Comparison of ENCODE assay signal across 23 mouse cellular contexts in the genomic region with DNA sequence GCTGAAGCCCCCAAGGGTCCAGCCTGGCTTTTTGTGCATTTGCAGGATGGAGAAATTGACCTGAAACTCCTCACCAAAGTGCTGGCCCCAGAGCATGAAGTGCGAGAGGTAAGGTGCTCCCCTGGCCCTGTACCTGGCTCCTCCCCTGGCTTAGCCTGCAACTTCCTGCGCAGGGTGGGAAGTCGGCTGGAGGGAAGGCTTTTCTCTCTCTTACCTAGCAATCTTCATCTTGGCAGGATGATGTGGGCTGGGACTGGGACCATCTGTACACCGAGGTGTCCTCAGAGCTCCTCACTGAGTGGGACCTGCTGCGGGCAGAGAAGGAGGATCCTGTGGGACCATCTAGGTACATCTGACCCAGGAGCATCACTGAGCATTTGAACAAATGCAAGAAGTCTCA.
"Had no signal": no experiment of that assay in that cellular context is flagged by ENCODE, and none has a peak within 500 bp of the region (broad histone marks: within the 10 kb centered on the region; RNA-seq: fewer than 3 reads in every experiment).

No protein-coding gene starts in this region.

- H3K9me3 ChIP-seq: liver, embryonic 12.5 days; liver, embryonic 15.5 days; lung, embryonic 15.5 days; midbrain, embryonic 15.5 days; neural tube, embryonic 15.5 days had no signal

- DNase-seq: kidney, postnatal 25 days; left cerebral cortex, postnatal 4 days; liver; lung, adult 18-20 months; lung, postnatal 10 days; lung, postnatal 36 days; right cerebral cortex, adult 18-20 months; right cerebral cortex, postnatal 14 days; right cerebral cortex, postnatal 4 days; thymus, adult 2 months; thymus, postnatal 14 days; thymus, postnatal 4 days had no signal

- H3K27me3 ChIP-seq: limb, embryonic 13.5 days; liver, embryonic 15.5 days; lung, embryonic 15.5 days; midbrain, embryonic 15.5 days; neural tube, embryonic 15.5 days had no signal

- H3K4me1 ChIP-seq: liver, embryonic 15.5 days had no signal

- H3K36me3 ChIP-seq: liver, embryonic 12.5 days; liver, embryonic 15.5 days; lung, embryonic 15.5 days; midbrain, embryonic 15.5 days; neural tube, embryonic 15.5 days had no signal

- H3K4me3 ChIP-seq: limb, embryonic 13.5 days; liver, embryonic 12.5 days; liver, embryonic 15.5 days; lung, embryonic 15.5 days; megakaryocyte, embryonic 14.5 days; midbrain, embryonic 15.5 days; neural tube, embryonic 12.5 days; neural tube, embryonic 15.5 days had no signal

- H3K4me2 ChIP-seq: limb, embryonic 13.5 days; liver, embryonic 12.5 days; liver, embryonic 15.5 days; lung, embryonic 15.5 days; midbrain, embryonic 11.5 days; midbrain, embryonic 15.5 days; neural tube, embryonic 12.5 days; neural tube, embryonic 15.5 days had no signal

- H3K27ac ChIP-seq: kidney, postnatal 0 days; limb, embryonic 13.5 days; liver, embryonic 12.5 days; liver, embryonic 15.5 days; lung, embryonic 15.5 days; midbrain, embryonic 15.5 days; neural tube, embryonic 12.5 days; neural tube, embryonic 15.5 days; stomach, postnatal 0 days had no signal

- H3K9ac ChIP-seq: limb, embryonic 13.5 days; liver, embryonic 12.5 days; liver, embryonic 15.5 days; lung, embryonic 15.5 days; midbrain, embryonic 15.5 days; neural tube, embryonic 12.5 days; neural tube, embryonic 15.5 days had no signal

- ATAC-seq: liver, embryonic 12.5 days; midbrain, embryonic 15.5 days had no signal
